Mouse (Mus musculus) splenic B cell, adult 2 months (primary cell): ENCODE data around the gene Mtrf1l.

ENCODE experiments used
- DNase-seq: peaks from one replicate; pipeline ENCODE4 v3.0.0-alpha.2; 2011; ENCODE audit warnings: low read depth, low spot score
- H3K27me3 ChIP-seq: 2 replicates; pipeline ENCODE4 v1.6.1; 2012; ENCODE audit warnings: mild to moderate bottlenecking, low read length, moderate library complexity, mixed read lengths; ENCODE audit not compliant: control insufficient read depth, poor library complexity, insufficient read depth, severe bottlenecking
- H3K36me3 ChIP-seq: 2 replicates; pipeline ENCODE4 v1.6.1; 2012; ENCODE audit warnings: mild to moderate bottlenecking, low read length, moderate library complexity, mixed read lengths; ENCODE audit not compliant: control insufficient read depth, poor library complexity, insufficient read depth, severe bottlenecking

The Mtrf1l gene

GRCm38 (mm10) chr10:5815968-5816367 is 7.7 kb downstream of the Mtrf1l start:
- Histone ChIP-seq H3K27me3 (no peaks in the 10 kb centered on the region; the same call in 1 of the 2 replicates), H3K36me3 (peaks cover 23% of the 10 kb centered on the region)
- no peak for DNase-seq

DNA sequence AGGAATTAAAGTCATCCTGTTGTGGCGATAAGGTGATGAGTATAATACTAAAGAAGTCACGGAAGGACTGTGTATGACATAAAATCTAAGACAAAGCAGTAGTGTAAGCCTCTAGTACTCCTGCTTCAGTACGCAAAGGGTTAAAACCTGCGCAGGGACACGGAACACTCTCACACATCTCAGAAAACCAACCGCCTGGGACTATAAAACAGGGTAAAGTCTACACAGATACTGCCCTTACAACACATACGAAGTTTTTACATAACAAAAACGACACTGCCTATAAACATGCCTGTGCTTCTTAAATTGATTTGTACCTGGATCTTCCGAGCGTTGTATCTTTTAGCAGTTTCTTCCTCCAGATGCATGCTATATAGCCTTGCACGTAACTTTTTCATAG is 10.0 kb downstream of the Mtrf1l start:
- H3K36me3 ChIP-seq = peaks cover 17% of the 10 kb centered on the region
- DNase-seq = no peak
- H3K27me3 ChIP-seq = no peaks in the 10 kb centered on the region; the same call in 1 of the 2 replicates

GRCm38 (mm10) chr10:5807683-5808082 is 16.0 kb downstream of the Mtrf1l start:
- H3K36me3 ChIP-seq = peaks cover 4% of the 10 kb centered on the region; the same call in 1 of the 2 replicates
- DNase-seq = no peak
- no peaks in the 10 kb centered on the region for H3K27me3 ChIP-seq

DNA sequence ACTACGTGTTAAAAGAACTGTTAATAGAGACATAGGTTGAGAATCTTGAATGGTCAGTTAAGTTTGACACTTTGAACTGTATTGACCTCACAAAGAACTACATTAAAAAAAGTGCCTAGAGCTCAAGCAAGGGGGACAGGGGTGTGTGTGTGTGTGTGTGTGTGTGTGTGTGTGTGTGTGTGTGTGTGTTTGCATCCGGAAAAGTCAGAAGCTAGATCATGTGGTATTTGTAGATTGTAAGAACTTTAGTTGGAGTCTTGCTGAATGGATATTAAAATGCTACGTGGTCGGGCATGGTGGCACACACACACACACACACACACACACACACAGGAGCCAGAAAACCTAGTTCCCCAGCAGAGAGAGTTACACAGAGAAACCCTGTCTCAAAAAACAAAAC is 16.7 kb downstream of the Mtrf1l start:
- no peak for DNase-seq
- H3K27me3 ChIP-seq = no peaks in the 10 kb centered on the region
- H3K36me3 ChIP-seq = peaks cover 6% of the 10 kb centered on the region

GRCm38 (mm10) chr10:5806416-5806815 is 17.3 kb downstream of the Mtrf1l start:
- H3K27me3 ChIP-seq = no peaks in the 10 kb centered on the region
- DNase-seq = no peak
- H3K36me3 ChIP-seq = peaks cover 8% of the 10 kb centered on the region

DNA sequence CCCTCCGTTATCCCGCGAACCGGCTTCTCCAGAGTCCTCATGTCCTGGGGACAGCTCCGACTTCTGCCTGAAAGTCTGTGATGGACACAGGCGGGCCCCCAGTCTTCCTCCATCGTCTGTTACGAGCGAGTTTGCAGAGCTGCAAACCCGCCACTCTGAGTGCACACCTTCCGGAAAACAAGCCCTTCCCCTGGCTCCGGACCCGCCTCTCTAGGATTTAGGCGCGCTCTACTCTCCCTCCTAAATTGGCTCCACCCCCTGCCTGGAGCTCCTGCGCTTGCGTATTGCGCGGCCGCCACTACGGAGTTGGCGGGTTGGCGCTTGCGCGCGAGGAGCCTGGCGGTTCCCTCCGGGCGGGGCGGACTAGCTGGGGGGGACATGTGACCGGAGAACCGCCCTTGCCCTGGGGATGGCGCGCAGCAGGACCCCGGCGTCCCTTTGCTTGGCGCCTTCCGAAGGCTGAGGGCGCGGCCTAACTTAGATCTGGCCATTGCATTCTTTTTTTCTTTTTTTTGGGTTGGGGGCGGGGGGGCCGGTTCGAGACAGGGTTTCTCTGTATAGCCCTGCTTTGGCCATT is 17.9 kb downstream of the Mtrf1l start:
- DNase-seq = peak; percentile 98
- Histone ChIP-seq H3K27me3 (no peaks in the 10 kb centered on the region), H3K36me3 (peaks cover 8% of the 10 kb centered on the region)

- peak; percentile 99 for DNase-seq
- Histone ChIP-seq H3K27me3 (no peaks in the 10 kb centered on the region), H3K36me3 (peaks cover 8% of the 10 kb centered on the region)
Observed at GRCm38 (mm10) chr10:5805243-5805730, 18.4 kb downstream of the Mtrf1l start, which contains the start of gene Fbxo5. Gene Fbxo5 (minus strand): TSS chr10:5805600.

GRCm38 (mm10) chr10:5804691-5805156 is 19.0 kb downstream of the Mtrf1l start:
- no peak for DNase-seq
- H3K27me3 ChIP-seq = no peaks in the 10 kb centered on the region
- H3K36me3 ChIP-seq = peaks cover 10% of the 10 kb centered on the region

GRCm38 (mm10) chr10:5803739-5804138 is 20.0 kb downstream of the Mtrf1l start:
- no peaks in the 10 kb centered on the region for H3K27me3 ChIP-seq
- DNase-seq = no peak
- peaks cover 10% of the 10 kb centered on the region for H3K36me3 ChIP-seq

GRCm38 (mm10) chr10:5802866-5803265 is 20.8 kb downstream of the Mtrf1l start:
- no peaks in the 10 kb centered on the region for H3K27me3 ChIP-seq
- peaks cover 12% of the 10 kb centered on the region for H3K36me3 ChIP-seq
- DNase-seq = no peak

DNA sequence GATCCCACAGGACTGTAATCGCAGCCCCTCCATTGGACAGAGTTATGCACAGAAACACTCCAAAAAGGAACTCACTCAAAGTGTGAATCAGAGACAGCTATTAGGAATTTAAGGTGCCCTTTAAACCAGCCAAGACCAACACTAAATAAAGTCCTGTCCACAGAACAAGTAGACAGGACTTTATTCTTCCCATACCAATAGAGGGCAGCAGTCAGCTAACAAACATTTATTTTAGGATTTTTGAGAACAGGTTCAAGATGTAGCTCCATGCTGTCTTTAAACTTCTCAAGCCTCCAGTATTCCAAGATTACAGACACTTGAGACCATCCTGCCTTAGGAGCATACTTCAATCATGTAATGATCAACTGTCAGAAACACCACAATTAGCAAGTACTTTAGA is 23.2 kb downstream of the Mtrf1l start:
- DNase-seq = peak; percentile 64
- Histone ChIP-seq H3K36me3 (peaks cover 12% of the 10 kb centered on the region), H3K27me3 (no peaks in the 10 kb centered on the region)

DNA sequence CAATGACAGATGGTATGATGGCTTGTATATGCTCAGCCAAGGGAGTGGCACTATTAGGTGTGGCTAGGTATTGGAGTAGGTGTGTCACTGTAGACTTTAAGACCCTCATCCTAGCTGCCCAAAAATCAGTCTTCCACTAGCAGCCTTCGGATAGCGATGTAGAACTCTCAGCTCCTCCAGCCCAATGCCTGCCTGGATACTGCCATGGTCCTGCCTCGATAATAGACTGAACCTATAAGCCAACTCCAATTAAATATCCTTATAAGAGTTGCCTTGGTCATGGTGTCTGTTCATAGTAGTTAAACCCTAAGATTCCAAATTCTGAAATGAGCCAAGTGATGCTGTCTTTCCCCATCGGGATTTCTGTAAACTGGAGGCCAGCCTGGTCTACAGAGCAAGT is 25.6 kb downstream of the Mtrf1l start:
- DNase-seq = no peak
- Histone ChIP-seq H3K36me3 (peaks cover 12% of the 10 kb centered on the region), H3K27me3 (no peaks in the 10 kb centered on the region)

DNA sequence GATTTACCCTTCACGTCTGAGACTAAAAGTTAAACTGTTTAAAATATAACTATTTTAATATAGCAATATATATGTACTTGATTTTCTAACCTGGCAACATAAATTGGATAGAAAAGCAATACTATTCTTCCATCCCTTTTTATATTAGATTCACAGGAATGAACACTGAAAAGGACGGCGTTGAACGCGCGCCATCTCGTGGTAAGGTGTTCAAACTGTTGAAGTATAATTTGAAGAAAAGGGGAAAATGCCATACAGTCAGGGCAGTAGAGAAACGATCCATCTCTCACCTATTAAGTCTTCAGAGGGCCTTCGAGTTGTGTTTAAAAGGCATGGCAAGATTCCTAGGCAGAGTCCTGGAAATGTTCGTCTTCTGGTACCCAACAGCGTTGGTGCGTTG is 33.1 kb downstream of the Mtrf1l start:
- no peaks in the 10 kb centered on the region for H3K36me3 ChIP-seq
- no peaks in the 10 kb centered on the region for H3K27me3 ChIP-seq
- DNase-seq = peak; percentile 39

DNA sequence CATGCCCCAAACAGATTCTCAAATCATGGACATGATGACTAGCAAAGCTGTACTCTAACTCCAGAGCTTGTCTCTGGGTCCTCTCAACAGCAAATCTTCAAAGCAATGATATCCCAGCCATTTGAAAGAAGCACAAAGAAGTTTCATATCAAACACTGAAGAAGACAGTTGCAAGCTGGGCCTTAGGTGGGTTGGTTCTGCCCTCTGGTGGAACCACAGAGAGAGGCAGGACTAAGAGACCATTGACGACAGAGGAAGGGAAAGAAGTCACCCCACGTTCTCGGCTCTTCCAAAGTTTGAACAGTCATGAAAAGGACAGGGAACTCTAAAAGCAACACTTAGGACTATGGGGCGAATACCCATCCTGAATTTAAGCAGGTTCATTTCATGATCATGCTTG is 36.8 kb downstream of the Mtrf1l start:
- peak; percentile 45 for DNase-seq
- no peaks in the 10 kb centered on the region for H3K27me3 ChIP-seq
- H3K36me3 ChIP-seq = no peaks in the 10 kb centered on the region
